Mouse (Mus musculus) adipose tissue, adult 10 weeks (tissue): ENCODE results near the gene Arhgef19. TPM values are rescaled to one million over a fixed set of nuclear protein-coding genes. Genes with fewer than 3 reads are reported as not detected.

Source experiments
- polyA plus RNA-seq: library from polyadenylated mRNA; stranded (reverse); fragments of 350-450 nt; fragmentation: Illumina TruSeq; extraction: RNeasy Lipid Tissue Mini Kit (QIAGEN cat#74804); gene quantifications from one replicate; pipeline ENCODE4 v1.2.3, GENCODE M21; 2014; ENCODE audit warnings: low read depth, low replicate concordance

Gene Arhgef19
- polyA plus RNA-seq = 5.9 TPM

DNA sequence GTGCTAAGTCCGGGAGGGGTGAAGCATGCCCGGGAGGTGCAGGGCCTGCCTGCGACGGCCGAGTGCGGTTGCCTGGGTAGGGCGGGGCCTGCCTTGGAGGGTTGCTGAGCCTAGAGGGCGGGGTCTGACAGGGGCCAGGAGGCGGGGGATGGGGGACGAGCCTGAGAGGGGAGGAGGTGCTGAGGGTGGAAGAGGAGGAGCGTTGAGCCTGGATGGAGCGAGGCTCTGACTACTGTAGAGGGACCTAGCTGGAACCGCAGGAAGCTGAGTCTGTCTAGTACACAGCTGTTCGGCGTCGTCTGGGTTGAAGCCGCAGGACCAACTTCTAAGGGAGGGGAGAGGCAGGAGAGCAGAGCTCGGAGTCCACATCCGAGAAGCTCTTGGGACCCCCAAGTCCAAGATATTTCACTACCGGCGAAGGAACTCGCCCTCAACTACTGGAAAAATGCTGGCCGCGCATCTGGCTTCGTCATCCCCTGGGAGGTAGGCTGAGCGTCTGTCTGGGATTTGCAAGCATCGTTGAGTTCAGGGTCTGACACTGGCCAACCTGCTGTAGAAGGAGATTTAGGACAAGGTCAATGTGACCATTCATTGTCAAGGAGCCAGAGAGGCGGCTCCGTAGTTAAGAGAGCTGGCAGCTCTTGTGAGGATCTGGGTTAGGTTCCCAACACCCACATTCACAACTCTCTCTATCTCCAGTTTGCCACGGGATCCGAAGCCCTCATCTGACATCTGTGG is at the start of gene Arhgef19:
TSS of gene Arhgef19 (plus strand) at position 112 of the 738 bp plus-strand sequence.

DNA sequence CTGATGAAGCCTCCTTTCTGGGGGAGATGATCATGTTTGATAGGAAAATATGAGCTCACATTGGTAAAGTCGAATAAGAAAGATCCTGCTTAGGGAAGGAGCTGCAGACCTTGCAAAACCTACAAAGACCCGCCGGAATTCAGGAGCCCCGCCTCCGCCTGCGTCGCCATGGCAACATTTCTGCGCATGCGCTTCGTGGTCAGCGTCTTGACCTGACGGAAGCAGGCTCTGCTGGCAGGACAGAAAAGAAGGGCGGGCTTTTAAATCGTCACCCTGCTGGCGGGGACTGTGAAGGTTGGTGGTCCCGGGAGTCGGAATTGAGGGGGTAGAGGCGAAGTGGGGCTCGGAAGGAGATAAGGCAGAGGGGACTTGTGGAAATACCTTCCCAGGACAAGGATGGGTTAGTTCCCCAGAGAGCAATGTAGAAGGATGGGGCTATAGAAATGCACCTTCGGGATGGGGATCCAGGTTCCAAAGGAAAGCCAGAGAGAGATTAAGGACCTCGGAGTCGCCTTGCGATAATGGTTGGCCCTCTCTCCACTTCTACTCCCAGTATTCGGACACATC is 25.4 kb upstream of the Arhgef19 start, which contains the start of gene Rsg1:
TSS of gene Rsg1 (plus strand) at position 187 of the 567 bp plus-strand sequence.

DNA sequence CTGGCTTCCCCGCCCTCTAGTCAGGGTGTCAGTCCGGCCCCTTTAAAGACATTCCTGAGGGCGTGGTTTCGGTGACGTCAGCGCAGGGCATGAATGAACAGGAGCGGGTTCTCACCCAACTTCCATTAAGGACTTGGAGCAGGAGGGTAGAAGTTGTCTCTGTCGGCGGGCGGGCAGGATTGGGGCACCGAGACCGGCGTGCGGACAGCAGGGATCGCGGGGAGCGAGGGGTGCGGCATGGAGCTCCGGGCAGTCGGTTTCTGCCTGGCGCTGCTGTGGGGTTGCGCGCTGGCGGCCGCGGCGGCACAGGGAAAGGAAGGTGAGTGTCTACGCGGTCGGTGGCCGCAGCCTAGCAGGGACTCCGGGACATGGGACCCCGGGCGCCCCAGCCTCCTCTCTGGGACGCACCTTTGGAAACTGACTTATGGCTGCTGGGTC is 61.8 kb downstream of the Arhgef19 start, which contains the start of gene Epha2:
TSS of gene Epha2 (plus strand) at position 125 of the 438 bp plus-strand sequence.

Other genes with a start within 250 kb of the Arhgef19 start
- gene Mfap2, start 229.1 kb upstream of the Arhgef19 start, polyA plus RNA-seq = 16.9 TPM
- 15.9 TPM for gene Crocc, start 178.9 kb upstream of the Arhgef19 start, polyA plus RNA-seq
- 53.0 TPM for gene Necap2, start 161.1 kb upstream of the Arhgef19 start, polyA plus RNA-seq
- 14.1 TPM for gene Spata21, start 151.2 kb upstream of the Arhgef19 start, polyA plus RNA-seq
- 40.6 TPM for gene Szrd1, start 99.7 kb upstream of the Arhgef19 start, polyA plus RNA-seq
- 9.8 TPM for gene Fbxo42, start 91.6 kb upstream of the Arhgef19 start, polyA plus RNA-seq
- gene Rsg1, start 25.5 kb upstream of the Arhgef19 start, polyA plus RNA-seq = 0.78 TPM
- gene Epha2, start 61.7 kb downstream of the Arhgef19 start, polyA plus RNA-seq = 4.4 TPM
- gene Fam131c, start 128.7 kb downstream of the Arhgef19 start, polyA plus RNA-seq = 0.93 TPM
- 0.12 TPM for gene Clcnka, start 159.2 kb downstream of the Arhgef19 start, polyA plus RNA-seq
- 10.3 TPM for gene Clcnkb, start 176.5 kb downstream of the Arhgef19 start, polyA plus RNA-seq
- 8.9 TPM for gene Hspb7, start 181.3 kb downstream of the Arhgef19 start, polyA plus RNA-seq
- gene Srarp, start 196.6 kb downstream of the Arhgef19 start, polyA plus RNA-seq = 0.50 TPM
- gene Zbtb17, start 205.2 kb downstream of the Arhgef19 start, polyA plus RNA-seq = 13.0 TPM